Mouse (Mus musculus): Measurements from ENCODE around the gene Clca2.
"Not testable (repeated sequence)": the region's sequence is repeated elsewhere in the genome, so short reads cannot be mapped to it uniquely, and the experiment has no call there.

Gene Clca2

DNA sequence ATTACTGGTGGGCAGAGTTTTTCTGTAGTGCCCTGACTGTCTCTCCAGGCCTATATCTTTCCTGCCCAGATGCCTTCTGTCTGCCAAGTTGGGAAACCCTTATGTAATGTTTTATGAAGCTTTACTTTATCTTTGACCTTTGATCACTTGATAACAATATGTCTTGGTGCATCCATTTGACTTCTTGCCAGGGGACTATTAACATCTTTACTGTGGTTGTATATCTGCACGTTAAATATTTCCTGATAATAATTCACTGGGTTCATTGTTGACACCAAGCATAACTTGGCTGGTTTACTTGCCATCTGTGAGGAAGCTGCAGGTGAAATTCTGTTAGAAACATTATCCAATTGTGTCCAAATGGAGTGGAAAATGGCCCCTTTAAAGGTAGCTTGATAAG, 16.2 kb downstream of the Clca2 start:
- no peak for DNase-seq

GRCm38 (mm10) chr3:145080904-145081303, 18.3 kb downstream of the Clca2 start:
- no peak for DNase-seq

GRCm38 (mm10) chr3:145078405-145078804, 20.8 kb downstream of the Clca2 start:
- DNase-seq, result no peak

- no peak for DNase-seq
These were observed 26.9 kb downstream of the Clca2 start for GRCm38 (mm10) chr3:145072339-145072738.

GRCm38 (mm10) chr3:145068964-145069363, 30.3 kb downstream of the Clca2 start:
- no peak for DNase-seq

DNA sequence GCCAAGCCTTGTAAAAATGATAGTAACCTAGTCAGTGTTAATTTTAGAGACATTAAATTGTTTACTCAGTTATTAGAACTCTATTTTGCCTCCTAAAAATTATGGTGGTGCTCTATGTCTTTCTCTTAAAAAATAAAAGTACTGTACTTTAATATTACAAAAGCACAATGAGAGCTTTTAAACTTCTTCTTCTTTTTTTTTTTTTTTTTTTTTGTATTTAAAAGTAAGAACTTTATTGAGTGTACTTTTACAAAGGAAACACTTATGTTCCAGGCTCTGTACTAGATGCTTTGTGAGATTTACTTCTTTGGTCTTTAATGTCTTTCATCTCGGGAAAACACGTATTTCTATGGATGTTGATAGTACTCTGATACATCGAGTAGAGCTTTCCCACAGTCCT, 44.1 kb downstream of the Clca2 start:
- not testable (repeated sequence) for DNase-seq

DNA sequence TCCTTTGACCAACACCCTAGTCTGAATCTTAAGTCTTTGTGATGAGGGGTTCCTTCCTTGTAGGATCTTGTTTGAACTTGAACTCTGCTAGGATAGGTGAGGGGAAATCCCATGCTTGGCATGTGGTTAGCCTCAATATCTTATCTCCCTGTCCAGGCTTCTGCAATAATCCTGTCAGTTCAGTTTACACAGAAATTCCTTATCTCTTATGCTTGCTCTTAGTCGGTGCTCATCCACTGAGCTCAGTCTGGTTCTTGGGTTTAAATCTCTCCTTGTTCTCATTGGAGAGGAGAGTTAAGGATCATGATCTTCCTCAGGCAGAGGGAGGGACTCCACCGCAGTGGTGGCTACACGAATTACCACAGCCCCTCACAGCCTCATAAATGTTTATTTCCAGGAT, 49.4 kb downstream of the Clca2 start:
- no peak for DNase-seq

- DNase-seq, result no peak
These were observed 60.4 kb downstream of the Clca2 start for GRCm38 (mm10) chr3:145038813-145039212.

GRCm38 (mm10) chr3:145032676-145033075, 66.6 kb downstream of the Clca2 start, which contains the start of gene Clca1:
TSS of gene Clca1 (minus strand) at chr3:145032776.
- no peak for DNase-seq

- no peak for DNase-seq
These were observed 71.2 kb downstream of the Clca2 start for GRCm38 (mm10) chr3:145028036-145028435.

DNA sequence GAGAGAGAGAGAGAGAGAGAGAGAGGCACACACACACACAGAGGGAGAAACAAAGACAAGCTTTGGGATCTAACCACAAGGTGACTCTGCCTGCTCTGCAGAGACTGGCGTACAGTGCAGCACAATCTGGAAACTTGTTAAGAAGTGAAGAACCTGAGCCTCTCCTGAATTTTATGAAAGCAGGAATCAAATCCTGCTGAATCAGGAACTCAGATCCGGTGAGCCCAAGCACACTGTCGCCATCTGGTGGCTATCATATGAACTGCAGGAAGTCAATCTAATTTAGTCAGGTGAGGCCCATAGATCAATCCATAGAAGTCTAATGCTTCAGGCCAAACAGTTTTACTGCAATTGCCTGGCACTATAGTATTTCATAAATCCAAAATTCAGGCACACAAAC, 72.5 kb downstream of the Clca2 start:
- DNase-seq, result peak; percentile 26
